Mouse (Mus musculus) liver, embryonic 14.5 days (tissue): ENCODE data around the gene Csmd2.

Experiments
- CTCF ChIP-seq: IDR thresholded peaks from 2 replicates; pipeline ENCODE4 v1.5.1; 2016; ENCODE audit warnings: antibody characterized with exemption, low read depth, control low read depth
- EP300 ChIP-seq: IDR thresholded peaks from 2 replicates; pipeline ENCODE4 v1.6.1; 2016; ENCODE audit warnings: antibody characterized with exemption, low read depth

DNA sequence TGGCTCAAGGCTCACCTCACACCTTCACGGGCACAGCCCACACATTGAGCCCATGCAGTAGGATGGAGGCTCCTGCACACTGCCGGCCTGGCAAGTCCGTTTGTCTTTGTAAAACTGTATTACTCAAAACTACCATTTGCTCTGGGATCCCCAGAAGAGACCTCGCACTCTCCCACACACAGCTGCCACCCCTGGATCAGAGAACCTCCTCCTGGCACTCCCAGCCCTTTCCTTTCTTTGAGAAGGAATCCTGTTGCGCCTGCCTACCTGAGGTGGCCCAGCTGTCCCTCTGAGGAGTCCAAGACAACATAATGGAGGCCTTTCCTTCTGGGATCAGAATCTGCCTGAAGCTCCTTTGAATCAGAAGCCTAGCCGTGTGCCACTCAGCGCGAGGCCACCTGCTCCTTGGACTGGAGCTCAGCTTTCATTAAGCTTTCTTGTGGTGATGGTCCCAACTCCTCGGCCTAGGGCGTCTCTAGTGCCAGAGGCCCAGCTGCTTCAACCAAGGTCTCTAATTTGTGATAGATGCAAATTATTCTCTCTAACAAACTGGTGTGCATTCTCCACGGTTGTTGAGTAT lies 502.0 kb downstream of the Csmd2 start:
- TF ChIP-seq CTCF (no peak), EP300 (no peak)
